Mouse (Mus musculus): ENCODE results near the gene Myzap.
"Not testable (repeated sequence)": the region's sequence is repeated elsewhere in the genome, so short reads cannot be mapped to it uniquely, and the experiment has no call there.

The Myzap gene

DNA sequence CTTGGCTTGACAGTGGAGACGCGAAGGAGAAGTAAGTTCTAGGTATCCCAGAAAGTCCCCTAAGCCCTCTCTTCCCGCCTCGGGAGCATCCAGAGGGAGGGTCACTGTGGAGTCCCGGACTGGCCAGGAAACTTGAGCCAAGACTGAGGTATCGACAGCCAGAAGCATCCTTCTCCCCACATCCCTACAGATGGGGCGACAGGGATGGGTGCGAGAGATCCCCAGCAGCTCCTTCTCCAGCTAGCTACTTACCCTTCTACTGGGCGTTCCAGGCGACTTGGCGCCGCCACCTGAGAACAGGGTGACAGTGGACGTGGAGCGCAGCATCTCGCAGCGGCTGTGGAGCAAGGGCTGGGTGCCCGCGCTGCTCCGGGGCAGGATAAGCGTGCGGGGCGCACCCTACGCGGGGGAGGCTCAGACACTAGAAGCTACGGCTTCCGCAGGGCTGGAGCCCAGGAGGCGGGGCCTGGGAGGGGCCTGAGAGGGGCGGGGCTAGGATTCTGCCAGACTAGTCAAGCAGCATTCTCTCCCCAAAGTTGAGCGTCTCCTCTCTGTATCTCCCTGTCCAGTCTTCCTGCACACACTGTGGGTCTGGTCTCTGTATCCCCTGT lies at the start of gene Myzap:
Gene Myzap (minus strand): TSS at position 423 of the 611 bp plus-strand sequence.
- DNase-seq (ENCODE audit: low spot score): peak; percentile 70

DNA sequence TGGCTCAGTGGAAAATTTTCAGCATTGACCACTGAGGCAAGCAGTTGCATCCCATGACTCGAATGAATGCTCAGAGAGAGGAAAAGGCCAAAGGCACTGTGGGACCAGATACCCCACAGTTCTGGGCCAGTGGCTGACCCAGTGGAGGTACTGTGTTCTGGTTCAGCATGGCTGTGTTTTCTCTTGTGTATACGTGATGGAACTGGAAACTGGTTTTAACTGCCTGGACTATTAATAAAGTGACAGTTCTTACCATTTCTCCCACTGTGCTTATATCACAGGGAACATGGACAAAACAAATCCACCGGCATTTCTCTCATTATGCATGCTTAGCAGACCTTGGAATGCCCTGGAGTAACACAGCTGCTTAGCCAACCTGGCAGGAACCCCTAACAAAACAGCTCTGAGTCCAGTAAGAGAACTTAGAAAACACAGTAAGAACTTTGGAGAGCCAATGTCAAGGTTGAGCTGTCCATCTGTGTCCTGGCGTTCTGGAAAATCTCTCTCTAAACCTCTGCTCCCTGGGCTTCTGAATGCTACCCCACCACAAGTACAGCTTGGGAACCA lies 48.3 kb upstream of the Myzap start:
- no peak for DNase-seq (ENCODE audit: low spot score)

DNA sequence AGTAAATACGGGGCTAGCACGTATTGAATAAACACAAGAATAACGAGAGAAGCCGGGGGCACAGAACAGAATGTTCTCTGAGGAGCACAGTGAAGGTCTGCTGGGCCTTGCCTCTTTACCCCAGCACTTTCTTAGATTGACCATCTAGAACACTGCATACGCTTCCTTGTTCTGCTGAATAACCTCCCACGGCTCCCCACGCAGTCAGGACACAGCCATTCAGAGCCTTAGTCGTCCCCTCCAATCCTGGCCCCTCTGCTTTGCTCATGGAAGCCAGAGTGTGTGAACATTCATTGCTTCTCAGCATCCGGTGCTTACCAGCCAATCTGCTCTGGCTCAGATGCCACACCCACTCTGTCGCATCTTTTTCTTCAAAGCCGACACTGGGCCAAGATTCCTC lies 46.0 kb upstream of the Myzap start:
- DNase-seq (ENCODE audit: low spot score): no peak

DNA sequence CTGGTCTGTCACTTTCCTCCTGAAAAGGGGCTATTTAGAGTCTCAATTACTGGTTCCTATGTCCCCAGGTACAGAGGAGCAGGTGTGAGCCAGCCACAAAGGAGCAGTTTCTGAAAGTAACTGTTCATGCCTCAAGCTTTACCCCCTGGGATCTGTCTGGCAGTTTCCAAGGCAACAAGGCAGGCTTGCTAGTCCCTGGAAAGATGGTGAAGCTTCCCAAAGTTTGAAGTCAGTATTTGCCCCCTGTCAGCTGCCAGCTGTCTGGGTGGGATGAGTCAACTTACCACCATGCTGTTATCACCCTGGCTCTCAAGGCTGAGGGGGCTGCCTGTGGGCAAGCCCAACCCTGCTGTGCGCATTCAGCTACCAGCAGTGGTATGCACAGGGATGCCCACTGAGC lies 44.7 kb upstream of the Myzap start:
- DNase-seq (ENCODE audit: low spot score): no peak

DNA sequence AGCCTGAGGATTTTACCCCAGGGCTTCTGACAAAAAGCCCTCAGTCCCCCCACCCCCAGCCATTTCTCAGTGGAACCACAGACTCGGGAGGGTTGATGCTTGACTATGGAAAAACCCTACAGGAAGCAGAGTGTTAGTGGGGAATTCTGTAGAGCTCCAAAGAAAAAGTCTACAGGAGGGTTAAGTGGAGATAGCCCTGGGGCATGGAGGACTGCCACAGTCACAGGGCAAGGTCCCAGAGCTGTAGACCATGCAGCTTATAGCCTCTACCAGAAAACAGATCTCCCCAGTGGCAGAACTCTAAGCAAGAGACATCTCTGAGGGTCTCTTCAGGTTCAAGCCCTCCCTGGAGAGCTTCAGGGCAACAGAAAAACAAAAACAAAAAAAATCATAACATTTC lies 43.5 kb upstream of the Myzap start:
- no peak for DNase-seq (ENCODE audit: low spot score)

DNA sequence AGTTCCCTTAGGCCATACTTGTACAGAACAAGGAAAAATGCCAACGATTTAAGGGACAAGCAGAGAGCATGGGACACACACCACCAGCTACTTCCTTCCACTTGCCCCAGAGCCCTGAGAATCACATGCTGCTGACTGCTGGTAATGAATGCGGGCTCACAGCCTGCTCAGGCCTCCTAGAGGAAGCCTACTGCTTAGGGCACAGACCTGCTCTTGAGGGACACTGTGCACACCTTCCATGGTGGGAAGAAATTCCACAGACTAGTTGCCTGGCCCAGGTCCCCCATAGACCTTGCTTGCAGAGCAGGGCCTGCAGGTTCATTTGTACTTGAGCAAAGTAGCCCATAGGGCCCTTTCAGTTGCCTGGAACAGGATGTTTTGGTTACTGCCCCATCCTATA lies 42.8 kb upstream of the Myzap start:
- DNase-seq (ENCODE audit: low spot score): no peak

DNA sequence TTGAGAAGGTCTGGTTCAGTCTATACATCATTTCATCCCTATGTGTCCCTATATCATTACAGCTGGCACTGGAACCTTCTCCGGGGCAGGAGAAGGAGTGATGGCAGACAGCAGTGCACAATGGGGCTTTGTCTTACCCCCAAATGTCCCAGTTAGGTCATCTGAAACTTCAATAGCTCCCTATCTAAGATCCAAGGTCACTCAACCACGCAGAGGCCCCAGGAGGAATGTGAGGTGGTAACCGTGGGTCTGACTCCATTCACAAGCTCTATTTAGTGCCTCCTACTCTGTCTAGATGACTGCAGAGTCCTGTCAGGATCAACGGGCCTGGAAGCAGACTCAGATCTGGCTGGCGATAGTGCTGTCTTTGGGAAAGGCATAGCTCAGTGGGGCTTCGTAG lies 36.8 kb upstream of the Myzap start:
- DNase-seq (ENCODE audit: low spot score): no peak

DNA sequence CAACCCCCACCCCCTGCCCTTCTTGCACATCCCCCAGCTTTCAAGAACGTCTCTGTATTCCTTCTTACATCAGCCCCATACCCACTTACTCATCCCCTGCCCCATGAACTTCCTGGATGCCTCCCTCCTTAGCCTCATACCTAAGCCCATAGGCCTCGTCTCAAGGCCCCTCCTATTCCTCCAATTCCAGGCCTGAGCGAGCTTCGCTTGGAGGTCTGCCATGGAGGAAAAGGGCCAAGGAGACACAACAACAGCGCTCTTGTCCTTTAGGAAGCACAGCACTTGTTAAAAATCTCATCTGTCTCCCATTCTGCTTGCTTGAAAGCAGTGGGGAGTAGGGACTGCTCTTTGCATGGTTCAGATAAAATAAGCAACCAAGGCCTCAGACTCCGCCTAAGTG lies 36.1 kb upstream of the Myzap start:
- no peak for DNase-seq (ENCODE audit: low spot score)

DNA sequence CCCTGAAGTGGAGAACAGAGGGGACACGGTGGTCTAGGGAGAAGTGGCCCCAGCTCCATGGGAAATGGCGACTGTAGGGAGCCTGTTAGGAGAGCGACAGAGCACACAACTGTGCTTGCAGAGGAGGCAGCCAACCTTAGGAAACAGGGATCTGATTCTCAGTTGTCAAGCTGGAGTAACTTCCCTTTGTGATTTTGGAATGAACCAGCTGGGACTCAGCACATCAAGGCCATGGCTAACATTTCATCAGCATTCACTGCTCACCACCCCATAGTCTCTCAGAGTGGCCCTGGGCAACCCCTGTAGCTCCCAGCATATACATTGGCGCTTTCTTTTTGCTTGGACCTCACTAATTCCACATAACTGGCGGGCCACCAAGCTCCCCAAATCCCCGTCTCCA lies 33.8 kb upstream of the Myzap start:
- no peak for DNase-seq (ENCODE audit: low spot score)

DNA sequence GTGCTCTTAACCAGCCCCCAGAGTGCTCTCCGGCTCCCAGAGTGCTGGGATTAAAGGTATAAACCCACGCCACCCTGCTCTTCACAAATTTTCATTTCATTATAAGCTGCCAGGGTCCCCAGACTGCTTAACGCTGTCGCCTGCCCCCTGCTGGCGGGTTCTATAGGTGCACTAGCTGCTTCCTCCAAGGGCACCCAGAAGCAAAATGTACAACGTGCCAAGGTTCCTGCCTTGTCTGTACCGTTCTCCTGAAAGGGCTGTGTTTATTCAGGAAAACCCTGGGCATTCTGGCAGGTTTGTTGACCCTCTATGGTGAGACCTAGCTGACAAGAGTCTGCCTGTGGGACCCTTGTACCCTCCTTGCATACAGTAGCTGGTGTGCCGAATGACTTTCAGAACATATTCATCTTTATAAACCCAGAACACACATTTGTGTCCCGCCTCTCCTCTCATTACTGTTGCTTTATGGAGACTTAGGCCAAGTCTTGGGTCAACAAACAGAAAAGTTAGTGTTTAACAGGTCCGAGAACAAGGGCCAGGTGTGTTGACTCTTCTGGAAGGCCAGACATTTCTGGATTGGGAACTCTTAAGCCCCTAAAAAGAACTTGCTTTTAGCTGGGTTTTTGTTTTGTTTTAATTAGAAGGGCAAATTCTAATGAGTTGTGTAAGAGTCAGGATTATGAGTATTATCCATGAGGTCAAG lies 32.8 kb upstream of the Myzap start:
- peak; percentile 42 for DNase-seq (ENCODE audit: low spot score)

DNA sequence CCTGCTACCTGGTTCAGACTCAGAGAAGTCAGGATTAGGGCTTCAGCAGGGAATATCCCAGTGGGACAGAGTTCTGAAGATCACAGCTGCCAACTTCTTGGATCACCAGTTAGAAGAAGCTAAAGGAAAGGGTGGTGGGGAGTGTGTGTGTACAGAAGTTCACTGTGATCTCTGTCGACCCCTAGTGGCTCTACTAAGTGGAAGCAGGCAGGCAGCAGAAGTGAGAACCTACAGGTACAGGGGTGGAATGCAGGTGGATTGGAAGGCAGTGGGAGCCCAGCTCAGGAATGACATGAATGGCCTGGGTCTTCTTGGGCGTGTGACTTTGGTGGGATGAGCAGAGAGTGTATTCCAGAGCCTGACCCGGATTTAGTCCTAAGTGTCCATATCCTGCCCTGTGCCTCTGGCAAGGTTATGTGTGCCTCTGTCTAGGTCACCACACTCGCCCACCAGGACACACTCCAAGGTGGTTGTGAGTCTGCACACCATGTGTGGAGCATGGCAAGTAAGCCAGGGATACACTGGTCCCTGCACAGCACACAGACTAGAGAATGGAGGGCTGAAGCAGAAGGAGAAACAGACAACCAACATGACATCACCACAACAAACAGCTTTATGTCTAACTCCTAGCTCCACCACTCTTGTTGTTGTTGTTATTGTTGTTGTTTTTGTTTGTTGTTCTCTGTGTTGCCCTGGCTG lies 31.9 kb upstream of the Myzap start:
- DNase-seq (ENCODE audit: low spot score): no peak

DNA sequence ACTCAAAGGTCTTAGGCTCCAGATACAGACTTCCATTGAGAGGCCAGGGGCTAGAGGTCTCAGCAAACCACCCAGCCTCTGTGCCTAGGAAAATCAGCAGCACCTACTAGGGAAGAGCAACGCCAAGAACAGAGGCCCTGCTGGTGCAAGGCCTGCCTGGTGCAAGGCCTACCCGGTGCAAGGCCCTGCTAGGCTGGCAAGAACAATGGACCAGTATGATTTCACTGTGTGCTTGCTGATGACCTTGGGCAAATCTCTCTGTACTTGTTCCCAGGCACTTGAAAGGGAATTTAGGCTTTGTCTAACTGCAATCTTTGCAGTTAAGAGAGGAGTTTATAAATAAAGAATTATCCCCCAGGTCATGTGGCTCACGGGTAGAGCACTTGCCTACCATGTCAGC lies 30.4 kb upstream of the Myzap start:
- DNase-seq (ENCODE audit: low spot score): no peak

DNA sequence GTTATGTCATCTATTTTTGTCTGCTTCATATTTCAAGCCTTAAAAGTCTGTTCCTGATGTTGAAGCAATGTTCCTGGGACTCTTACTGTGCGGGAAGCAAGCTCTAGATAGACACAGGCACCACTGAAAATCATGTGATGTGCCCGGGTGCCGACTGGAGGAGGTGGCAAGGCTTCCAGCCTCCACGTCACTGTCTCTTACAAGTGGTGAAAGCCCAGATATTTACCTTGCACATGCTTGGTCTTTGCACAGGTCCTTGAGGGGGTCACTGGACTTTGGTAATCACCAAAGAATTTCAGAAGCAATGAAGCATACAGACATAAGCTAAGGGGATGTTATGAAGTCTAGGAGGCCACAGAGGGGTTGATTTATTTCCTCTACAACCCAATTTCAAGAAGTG lies 29.8 kb upstream of the Myzap start:
- no peak for DNase-seq (ENCODE audit: low spot score)

DNA sequence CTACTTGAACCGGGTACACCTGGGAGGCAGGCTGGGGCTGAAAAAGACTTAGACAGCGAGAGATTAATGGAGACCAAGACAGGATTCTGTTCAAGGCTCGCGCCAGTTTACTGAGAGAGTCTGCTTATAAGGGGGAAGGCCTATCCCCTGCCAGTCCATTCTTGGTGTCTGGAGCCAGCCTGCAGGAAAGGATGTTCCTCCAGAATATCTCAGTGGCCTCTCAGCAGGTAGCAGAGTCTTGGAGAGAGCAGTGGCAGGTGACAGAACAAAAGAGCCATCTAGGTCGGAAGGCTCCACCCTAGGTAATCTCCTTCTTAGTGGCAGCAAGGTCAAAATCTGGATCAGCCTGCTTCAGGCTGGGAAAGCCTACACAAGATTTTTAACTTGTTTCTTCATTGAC lies 28.0 kb upstream of the Myzap start:
- not testable (repeated sequence) for DNase-seq (ENCODE audit: low spot score)

DNA sequence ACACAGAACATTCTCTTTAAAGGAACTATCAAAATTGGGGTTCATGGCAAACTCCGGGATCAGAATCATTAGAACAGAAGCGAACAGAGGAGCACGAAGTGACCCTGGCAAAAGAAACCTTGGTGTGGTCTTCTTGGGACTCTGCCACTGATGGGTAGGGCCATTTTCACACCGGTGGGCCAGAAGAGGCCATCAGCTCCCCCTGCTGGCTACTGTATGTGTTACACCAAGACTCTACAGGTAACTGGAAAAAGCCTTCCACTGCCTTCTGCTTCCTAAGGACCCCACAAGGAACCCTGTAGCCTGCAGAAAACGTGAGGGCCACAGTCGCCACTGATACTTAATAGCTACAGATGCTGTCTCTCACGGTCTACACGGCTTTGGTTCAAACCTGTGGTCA lies 25.2 kb upstream of the Myzap start:
- peak; percentile 42 for DNase-seq (ENCODE audit: low spot score)

DNA sequence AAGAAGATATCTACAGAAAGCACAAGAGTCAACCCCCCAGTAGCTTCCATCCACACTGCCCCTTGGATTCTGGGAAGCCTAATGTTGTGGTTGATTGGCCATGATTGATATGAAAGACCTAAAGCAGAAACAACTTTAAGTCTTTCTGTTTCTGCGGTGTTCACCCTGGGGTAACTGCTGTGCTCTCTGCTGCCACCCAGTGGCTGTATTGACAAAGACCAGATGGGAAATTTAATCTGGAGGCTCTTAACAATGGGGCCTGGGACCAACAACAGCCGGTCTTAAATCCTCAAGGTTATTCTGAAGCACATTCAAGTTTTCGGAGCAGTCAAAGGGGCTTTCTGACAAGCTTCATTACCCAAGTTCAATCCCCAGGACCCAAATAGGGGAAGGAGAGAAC lies 24.0 kb upstream of the Myzap start:
- DNase-seq (ENCODE audit: low spot score): peak; percentile 68

DNA sequence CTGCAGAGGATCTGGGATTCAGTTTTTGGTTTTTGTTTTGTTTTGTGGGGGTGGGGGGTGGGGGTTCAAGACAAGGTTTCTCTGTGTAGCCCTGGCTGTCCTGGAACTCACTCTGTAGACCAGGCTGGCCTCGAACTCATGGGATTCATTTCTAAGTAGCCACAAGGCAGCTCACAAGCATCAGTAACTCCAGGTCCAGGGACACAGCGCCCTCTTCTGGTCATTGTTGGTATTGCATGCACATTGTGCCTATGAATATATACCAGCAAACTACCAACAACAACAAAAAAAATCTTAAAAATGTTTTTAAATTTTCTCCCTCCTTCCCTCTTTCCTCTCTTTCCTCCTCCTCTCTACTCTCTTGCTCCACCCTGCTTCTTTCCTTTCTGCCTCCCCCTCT lies 22.5 kb upstream of the Myzap start:
- peak; percentile 65 for DNase-seq (ENCODE audit: low spot score)

DNA sequence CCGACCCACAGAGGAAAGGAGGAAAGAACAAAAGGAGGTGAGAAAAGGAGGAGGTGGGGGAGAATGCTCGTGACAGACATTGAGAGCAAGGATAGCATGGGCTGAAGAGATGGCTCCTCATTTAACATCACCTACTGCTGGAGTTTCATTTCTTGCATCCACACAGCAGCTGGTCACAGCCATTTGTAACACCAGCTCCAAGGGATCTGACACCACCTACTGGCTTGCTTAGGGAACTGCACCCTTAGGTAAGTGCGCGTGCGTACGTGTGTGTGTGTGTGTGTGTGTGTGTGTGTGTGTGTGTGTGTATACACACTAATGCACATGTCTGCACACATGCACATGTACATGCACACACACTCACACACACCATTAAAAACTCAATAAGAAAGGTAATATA lies 20.8 kb upstream of the Myzap start:
- no peak for DNase-seq (ENCODE audit: low spot score)

DNA sequence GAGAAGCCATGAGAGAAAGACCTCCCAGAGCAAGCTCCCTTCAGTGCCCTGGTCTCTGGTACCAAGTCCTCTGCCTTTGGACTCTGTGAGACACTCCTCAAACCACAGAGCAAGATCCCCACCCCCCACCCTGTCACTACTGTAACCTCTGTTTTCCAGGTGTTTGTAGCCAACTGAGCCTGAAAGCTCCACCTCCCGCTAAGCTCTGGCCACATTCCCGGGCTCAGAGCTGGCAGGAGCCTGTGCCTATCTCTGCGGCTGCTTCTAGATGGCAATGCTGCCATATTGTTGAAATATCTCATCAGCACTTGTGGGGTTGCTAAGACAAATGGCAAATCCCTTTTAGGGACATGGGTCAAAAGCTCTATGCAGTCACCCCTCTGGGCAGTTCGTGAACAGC lies 19.7 kb upstream of the Myzap start:
- no peak for DNase-seq (ENCODE audit: low spot score)

DNA sequence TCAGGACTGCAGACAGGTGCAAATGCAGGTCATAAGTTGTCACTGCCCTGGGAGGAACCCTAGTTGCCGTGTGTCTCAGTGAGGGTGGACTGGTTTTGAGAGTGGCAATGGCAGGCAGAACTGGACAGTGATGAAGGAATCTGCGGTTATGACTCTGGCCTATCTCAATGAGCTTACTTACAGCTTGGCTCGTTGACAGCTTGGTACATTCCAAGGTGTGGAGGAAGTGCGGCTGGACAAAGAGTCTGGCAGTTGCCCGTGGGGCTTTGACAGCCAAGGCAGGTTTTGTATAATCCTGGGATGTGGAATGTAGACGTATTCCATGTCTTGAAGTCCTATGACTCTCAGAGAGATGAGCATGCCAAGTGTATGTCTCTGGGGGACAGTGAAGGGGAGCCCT lies 16.9 kb upstream of the Myzap start:
- DNase-seq (ENCODE audit: low spot score): no peak

DNA sequence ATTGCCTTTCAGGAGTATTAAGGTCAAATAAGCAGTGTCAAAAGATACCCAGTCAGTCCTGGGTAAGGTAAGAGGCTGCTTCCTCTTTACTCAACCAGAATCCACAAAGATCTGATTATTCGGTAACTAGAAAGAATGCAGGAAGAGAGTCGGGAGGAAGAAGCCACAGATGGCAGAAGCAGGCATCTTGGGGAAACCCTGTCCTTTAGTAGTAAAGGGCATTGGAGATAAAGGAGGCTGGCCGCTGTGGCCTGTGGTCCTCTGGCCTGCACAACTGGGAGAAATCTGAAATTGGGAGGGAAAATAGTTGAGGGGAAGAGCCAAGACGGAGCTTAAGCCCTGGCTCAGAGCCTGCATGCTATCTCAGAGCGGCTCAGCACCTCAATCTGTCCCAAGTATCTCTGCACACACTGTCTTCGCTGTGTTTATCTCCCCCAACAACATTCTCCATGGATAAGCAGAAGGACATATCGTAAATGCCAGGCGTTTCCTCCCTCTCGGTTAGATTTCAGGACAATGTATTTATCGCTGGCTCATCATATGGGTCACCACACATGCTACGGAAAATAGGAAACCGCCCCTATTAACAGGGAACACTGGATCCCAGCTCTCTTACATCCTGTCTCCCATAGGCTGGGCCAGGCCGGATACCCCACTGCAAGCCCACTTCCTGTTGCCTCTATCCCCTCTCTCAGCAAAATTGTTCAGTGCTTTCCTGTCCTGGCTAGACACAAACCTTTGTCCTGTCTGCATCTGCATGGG lies 14.3 kb upstream of the Myzap start:
- peak; percentile 69 for DNase-seq (ENCODE audit: low spot score)

DNA sequence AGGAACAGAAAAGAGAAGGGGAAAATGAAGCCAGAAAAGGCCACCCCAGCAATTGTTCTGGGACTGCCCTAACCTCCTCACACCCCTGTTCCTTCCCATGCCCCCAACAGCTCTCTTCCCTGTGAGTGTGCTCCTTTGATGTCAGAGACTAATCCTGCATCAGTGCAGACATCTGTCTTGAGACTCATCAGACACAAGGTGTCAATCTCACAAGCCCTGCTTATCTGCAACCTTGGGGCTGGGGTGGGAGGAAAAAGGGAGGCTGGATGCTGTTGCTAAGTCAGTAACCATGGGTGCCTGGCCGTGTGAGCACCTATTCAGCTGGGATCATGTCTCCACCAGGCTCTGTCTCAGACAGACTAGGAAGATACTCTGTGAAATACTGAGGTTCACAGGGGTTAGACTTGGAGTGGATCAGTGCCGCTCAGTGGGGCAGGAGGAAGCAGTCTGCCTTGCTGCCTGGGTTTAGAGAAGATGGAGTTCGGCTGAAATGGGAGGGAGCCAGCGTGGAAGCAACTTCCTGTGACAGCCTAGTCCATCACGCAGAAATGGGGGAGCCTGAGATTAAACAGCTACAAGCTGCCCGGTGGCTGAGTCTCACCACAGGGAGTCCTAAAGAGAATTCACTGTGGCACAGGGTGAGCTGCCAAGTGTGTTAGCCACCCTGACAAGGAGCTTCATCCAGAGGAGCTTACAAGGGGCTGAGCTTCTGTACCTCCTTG lies 12.9 kb upstream of the Myzap start:
- DNase-seq (ENCODE audit: low spot score): peak; percentile 48
